Mouse (Mus musculus) spleen, adult 2 months (tissue): ENCODE results near the gene Slc38a2.

Source experiments
- CTCF ChIP-seq: fragments of 200-500 bp; IDR thresholded peaks from 2 replicates; pipeline ENCODE4 v1.5.1; 2011; ENCODE audit warnings: mild to moderate bottlenecking, inconsistent platforms; ENCODE audit not compliant: insufficient read depth, insufficient read length, insufficient replicate concordance; ENCODE audit errors: extremely low read depth
- POLR2A ChIP-seq: fragments of 200-500 bp; IDR thresholded peaks from 2 replicates; pipeline ENCODE4 v1.6.1; 2011; ENCODE audit warnings: low read depth, low read length, inconsistent platforms

DNA sequence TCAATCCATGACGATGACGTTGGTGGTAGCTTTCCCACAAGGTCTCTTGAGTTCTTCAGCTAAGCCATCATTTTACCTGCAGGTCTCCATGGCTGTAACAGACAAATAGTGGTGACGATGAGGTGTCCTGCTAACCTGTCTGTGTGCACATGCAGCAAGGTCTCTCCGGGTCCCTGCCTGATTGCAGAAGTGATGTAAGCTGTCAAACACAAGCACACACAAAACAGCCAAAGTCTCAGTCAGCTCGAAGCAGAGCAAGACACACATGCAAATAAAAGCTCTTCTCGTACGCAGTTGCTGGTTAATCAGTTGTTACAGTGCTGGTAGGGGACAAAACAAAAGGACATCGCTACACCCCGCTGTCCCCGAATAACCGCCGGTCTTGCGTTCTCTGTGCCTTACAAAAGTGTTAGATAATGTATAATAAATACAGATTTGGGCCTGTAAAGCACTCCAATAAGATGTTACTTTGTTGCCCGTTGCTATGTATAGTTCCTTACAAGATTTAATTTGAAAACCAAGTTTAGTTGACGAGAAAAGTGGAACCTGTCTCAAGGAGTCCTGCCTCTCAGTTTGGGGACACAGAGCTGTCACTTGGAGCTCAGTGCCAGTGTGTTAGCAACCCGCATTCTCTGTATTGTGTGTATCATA is 43.2 kb upstream of the Slc38a2 start:
- TF ChIP-seq CTCF, result no peak
- no peak for TF ChIP-seq POLR2A
